Mouse (Mus musculus): Measurements from ENCODE around the gene Ldlrad2.

Ldlrad2 gene

DNA sequence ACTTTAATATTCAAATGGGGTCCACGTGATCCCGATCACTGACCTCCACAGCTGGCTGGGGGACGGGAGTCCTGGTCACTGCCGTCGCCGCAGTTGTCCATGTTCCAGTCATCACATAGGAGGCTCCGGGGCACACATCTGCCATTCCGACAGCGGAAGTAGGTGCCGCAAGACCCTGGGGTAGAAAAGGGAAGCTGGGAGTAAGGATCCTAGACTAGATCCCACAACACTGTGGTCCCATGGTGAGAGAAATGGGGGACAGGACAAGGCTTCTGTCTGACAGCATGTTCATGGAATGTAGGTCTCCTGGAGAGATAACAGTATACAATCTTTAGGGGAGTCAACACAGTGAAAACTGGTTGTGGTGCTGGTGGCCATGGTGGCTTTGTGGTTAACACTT is at the start of gene Ldlrad2:
Ldlrad2 (minus strand) TSS at position 101 of the 400 bp plus-strand sequence.
- in situ Hi-C loops (cut with MboI, MseI): no loop called here

DNA sequence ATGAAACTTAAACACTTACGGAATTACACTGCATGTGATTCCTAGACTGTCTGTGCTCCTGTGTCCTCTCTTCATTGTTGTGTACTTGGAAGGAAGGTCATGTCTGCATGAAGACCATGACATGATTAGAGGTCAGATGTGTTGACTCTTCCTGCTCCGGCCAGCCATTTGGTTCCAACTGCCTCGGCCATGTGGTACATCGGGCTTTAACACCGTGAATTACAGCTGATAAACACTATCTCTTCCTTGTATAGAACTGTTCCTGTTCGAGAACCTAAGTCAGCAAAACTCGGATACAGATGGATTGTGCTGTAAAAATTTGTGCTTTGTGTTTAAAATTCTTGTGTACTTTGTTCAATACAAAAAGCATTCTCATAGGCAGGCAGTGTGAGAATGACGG is 48.5 kb upstream of the Ldlrad2 start:
- in situ Hi-C loops (cut with MboI, MseI): no loop called here

DNA sequence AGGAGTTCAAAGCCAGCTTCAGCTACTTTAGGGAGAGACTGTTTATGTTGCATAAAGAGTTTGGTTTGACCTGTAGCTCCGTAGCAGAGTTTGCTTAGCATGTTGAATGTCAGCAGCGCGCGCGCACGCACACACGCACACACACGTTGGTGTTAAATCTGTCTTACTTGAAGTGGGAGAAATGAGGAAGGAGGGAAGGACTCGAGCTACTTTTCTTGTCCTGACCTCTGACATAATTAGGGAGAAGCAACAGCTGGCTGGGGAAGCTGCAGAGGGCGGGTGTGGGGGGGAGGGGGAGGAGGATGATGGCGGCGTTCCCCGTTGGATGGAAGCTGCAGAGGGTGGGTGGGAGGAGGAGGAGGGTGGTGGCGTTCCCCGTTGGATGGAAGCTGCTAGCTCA is 35.9 kb upstream of the Ldlrad2 start:
- in situ Hi-C loops (cut with MboI, MseI): no loop called here

DNA sequence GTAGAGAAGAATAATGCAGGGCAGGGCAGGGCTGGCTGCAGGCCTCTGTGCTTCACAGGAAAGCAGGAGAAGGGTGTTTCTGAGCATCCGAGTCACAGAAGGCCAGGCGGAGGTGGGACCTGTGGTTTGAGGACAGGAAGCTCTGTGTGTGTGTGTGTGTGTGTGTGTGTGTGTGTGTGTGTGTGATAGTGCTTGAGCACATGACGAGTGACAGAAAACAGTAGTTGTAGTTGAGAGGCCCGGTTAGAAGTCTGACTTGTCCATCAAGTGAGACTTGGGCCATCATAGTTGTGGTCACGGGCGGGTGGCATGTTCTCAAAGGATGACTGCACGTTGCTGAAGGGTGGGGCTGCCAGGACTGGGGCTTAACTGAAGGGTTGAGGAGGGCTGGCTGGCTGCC is 35.3 kb upstream of the Ldlrad2 start:
- in situ Hi-C loops (cut with MboI, MseI): no loop called here

DNA sequence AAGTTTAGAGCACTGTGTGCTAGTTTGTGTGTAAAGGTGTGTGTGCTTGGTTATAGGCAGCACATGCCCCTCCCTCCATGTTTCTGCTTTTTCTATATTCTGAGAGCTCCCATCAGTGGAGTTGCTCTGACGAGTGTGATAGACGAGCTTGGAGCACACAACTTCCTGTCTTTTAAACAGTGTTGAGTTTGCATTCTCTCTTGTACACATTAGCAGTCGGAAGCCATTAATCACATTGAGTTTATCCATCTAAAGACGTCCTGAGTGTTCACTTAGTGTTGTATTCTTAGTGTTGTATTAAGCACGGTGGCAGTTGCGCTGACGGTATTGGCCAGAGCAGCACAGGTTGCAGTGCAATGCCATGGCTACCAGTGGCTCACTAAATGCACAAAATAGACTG is 34.9 kb upstream of the Ldlrad2 start:
- in situ Hi-C loops (cut with MboI, MseI): no loop called here

DNA sequence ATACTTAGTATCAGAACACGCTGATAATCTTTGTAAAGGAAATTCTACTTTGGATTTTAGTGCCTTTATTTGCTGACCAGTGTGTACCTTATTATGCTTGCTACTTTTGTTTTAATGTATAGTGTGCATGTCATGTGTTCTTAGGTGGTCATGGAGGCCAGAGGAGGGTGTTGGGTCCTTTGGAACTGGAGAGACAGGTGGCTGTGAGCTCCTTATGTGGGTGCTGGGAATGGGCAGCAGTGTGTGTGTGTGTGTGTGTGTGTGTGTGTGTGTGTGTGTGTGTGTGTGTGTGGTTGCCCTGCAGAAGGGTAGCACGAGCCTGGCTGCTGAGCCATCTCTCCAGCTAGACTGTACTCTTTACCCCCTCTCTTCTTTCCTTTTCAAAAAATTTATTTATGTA is 32.7 kb upstream of the Ldlrad2 start:
- in situ Hi-C loops (cut with MboI, MseI): no loop called here

DNA sequence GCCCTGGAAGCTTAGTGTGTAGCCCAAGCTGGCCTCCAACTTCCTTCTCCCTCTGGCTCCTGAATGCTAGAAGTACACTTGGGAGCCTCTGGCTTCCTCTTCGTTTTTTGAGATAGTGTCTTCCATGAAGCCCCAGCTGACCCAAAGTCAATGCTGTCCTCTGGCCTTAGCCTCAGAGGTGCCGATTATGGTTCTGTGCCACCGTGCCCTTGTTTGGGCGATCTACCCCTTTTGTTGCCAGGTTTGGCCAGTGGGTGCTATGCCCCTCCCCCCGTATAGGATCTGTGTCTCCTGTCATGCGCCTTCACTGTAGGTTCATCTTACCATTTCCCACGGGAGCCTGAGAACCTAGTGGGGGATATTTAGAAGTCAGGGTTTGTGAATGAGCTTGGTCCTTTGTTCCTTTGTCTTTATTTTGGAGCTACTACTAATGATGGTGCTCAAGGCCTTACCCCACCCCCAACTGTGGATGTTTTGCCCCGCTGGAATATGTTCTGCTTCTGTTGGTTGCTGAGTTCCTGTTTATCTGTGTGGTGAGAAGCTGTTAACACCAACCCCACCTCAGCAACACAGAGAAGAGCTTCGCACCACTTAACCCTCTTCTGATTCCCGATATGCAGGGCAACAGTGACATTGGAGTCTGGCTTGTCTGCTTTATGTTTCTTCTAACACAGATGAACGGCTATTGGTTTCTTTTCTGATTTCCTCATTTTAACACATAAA is 29.2 kb upstream of the Ldlrad2 start:
- in situ Hi-C loops (cut with MboI, MseI): no loop called here

DNA sequence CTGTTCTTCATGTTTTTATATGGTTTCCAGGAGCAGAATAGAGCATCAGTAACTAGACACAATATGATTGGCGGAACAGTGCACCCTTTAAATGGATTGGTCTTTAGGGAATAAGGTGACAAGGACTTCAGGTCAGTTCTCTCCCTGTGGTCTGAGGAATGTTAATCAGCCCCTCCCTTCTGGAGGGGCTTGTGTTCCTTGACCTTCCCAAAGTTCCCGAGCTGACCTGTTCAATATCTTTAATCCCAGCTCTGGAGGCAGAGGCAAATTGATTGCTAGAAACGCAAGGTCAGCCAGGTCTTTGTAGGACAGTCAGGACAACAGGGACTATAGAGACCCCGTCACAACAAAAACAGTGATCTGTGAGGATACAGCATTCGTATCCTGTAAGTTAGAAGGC is 24.2 kb upstream of the Ldlrad2 start:
- in situ Hi-C loops (cut with MboI, MseI): loop anchor here (10.0 to 25.0 kb wide), 2 partner anchors 1586 to 1596 kb away; partner anchors contain the start of genes Capzb and Eloa

DNA sequence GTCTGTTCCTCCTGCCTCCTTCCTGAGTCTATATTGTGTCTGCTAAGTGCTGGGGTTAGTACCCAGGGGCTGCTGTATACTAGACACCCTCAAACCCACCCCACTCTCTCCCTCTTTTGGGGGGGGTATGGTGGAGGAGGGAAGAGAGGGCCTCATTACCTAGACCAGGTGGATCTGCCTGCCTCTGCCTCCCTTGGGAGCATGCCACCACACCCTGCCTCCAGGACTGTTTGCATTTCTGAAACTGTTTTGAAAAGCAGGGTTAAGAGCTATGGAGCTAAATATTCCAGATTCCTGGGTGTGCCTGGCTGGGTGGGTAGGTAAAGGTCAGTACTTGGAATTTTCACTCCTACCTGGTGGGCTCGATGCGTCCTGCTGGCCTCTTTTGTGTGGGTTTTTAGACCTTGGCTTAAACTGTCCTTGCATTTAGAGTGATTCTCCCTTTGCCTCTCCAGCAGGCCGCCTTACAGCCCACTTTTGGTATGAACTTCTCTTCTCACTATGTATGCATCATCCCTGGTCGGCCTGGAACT is 22.8 kb upstream of the Ldlrad2 start:
- in situ Hi-C loops (cut with MboI, MseI): loop anchor here (10.0 to 25.0 kb wide), 2 partner anchors 1585 to 1598 kb away; partner anchors contain the start of genes Capzb and Eloa

DNA sequence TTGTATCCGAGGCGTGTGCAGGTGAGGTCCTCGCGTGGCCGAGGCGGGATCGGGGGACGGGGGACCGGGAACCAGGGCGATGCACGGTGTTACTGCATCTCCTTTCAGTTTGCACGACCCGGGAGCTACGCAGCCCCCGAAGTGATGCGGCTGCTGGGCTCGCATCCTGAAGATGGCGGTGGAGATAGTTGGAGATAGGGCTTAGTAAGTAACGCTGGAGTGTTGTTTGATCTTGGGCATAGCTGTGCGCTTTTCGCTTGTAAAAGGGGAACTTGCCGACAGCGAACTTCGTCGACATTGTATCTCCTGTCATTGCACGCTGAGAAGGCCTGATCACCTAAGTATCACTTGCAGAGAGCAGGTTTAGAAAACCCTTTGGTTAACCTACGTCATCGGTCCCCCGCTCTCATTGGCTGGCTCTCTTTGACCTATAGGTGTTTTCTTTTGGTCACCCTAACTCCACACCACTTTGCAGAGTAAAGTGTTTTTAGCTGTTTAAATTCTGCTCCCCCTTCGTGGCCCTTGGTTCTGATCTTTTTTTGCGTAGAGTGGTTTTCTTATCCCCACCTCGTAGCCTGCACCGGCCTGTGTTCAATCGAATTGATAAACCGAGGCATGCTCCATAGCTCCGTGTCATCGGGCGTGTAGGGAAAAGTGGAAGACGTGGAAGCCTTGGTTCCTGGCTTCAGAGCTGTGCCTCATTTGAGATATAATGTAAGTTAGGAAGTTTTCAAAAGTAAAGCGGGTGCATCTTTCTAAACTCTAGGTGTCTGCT is 20.3 kb upstream of the Ldlrad2 start:
- in situ Hi-C loops (cut with MboI, MseI): loop anchor here (10.0 to 25.0 kb wide), 2 partner anchors 1582 to 1600 kb away; partner anchors contain the start of genes Capzb and Eloa

DNA sequence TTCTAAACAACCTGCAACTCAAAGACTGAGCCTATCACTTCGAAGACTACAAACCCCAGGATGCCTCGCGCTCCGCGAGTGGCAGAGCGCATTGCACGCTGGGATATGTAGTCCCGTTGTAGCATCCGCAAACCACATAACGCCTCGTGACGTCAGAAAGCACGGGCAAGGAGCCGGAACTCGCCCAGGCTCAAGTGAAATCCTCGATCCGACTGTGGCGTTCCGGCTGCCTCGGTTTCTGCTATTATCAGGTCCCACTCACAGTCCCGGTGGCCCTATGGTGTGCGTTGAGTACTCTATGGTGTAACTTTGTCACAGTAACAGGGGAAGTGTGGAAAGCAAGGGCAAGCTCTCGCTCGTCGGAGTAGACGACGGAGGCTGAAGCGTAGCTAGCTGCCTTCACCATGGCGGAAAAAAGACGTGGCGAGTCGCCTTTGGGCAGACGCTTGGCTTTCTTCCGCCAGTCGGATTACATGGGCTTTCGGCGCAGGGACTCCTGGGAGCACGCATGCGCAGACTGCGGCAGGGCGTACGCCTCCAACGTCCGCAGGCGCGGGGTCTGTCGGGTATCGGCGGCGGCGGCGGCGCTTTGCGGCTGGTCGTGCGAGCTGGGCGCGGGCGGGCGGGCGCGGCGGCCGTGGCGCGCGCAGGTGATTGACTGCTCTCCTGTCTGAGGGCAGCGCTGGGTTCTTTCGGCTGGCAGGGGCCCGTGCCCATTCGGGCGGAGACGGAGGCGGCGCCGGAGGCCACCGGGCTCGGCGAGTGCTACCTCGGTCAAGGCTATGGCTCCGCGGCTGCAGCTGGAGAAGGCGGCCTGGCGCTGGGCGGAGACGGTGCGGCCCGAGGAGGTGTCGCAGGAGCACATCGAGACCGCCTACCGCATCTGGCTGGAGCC is 19.5 kb upstream of the Ldlrad2 start, which contains the start of gene Usp48:
Usp48 (plus strand) TSS at position 155 of the 895 bp plus-strand sequence.
- in situ Hi-C loops (cut with MboI, MseI): loop anchor here (10.0 to 25.0 kb wide), 2 partner anchors 1582 to 1601 kb away; partner anchors contain the start of genes Capzb and Eloa

DNA sequence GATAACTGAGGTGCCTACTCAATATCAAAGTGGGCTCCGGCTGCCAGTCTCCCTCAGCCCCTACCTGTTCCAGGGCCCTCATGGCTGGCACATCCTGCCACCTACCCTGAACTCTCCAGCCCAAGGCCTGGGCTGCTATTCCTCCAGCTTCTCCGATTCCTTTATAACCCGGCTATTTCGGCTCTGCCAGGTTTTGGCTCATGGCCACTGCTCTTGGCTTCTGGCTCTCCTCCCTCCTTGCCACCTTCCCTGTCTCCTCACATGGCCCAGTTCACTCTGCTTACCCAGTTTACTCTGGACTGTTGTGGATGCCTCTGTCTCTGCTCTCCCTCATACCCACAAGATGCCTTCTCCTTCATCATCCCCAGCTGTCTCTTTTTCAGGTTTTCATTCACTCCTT is 16.6 kb upstream of the Ldlrad2 start:
- in situ Hi-C loops (cut with MboI, MseI): loop anchor here (10.0 to 25.0 kb wide), 2 partner anchors 1579 to 1604 kb away; partner anchors contain the start of genes Capzb and Eloa

DNA sequence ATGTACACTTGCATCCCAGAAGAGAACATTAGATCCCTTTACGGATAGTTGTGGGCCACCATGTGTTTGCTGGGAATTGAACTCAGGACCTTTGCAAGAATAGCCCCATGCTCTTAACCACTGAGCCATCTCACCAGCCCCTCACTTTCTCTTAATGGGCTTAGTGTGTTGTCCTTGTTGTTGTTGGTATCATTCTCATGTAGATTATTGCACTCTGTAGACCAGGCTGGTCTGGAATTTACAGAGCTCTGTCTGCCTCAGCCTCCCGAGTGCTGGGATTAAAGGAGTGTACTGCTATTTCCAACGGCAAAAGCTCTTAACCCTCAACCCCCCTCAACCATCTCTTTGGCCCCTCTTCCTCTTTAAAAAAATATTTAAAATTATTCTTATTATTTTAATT is 15.2 kb upstream of the Ldlrad2 start:
- in situ Hi-C loops (cut with MboI, MseI): loop anchor here (25.0 kb wide), 1 partner anchor 1577 kb away; the partner anchor contains the start of gene Eloa

DNA sequence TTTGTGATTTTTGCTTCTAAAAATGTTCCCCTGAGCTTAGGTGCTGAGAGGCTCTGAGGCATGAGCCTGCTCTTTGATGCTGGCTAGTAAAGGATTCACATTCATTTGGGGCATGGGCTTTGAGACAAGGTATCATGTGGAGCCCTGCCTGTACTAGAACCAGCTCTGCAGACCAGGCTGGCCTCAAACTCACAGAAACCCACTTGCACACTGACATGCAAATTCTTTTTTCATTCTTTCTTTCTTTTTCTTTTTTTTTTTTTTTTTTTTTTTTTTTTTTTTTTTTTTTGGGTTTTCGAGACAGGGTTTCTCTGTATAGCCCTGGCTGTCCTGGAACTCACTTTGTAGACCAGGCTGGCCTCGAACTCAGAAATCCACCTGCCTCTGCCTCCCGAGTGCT is 14.7 kb upstream of the Ldlrad2 start:
- in situ Hi-C loops (cut with MboI, MseI): loop anchor here (25.0 kb wide), 1 partner anchor 1577 kb away; the partner anchor contains the start of gene Eloa

DNA sequence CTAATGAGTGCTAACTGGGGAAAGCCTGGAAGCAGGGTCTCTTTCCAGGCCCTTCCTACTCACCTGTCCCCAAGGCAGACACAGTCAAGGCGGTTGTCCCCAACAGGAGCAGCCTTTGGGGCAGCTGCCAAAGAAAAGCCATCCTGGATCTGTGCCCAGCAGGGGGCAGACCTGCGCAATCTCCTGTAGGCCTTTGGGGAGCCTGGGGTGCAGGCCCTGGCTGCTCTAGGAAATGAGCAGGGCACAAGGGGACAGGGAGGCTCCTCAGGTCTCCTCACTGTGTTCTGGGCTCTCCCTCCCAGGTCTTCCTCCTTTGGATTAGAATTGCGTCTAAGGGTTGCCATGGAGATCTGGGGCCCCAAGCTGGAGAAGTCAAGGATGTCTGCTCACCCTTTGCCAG is 7.4 kb upstream of the Ldlrad2 start:
- in situ Hi-C loops (cut with MboI, MseI): loop anchor here (25.0 kb wide), 1 partner anchor 1570 kb away; the partner anchor contains the start of gene Eloa

DNA sequence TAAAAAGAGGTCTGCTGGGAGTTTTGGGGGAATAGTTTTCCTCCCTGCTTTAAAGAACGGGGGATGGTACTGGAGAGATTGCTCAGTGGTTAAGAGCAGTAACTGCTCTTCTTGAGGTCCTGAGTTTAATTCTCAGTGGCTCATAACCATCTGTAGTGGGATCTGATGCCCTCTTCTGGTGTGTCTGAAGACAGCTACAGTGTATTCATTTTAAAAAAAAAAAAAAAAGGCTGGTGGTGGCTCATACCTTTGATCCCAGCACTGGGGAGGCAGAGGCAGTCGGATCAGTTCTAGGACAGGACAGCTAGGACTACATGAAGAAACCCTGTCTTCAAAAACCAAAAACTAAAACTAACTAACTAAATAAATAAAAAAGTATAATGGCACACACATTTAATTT is 5.9 kb upstream of the Ldlrad2 start:
- in situ Hi-C loops (cut with MboI, MseI): loop anchor here (25.0 kb wide), 1 partner anchor 1568 kb away; the partner anchor contains the start of gene Eloa

DNA sequence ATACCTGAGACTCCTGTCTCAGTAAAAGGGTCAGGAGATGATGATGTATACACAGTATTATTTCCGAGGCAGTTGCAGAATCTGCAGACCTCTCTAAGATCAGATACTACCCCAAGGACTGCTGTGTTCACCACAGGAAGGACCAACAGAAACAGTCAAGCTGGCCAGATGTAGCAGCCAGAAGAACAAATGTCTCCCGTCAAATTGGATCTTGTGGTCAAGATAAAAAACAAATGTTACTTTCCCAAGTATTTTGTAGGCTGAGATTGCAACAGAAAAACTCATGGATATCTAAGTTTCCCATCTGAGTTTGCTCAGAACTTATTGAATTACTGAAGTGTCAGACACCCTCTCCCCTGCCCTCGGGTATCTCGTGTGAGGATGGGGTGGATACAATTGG is 5.4 kb upstream of the Ldlrad2 start:
- in situ Hi-C loops (cut with MboI, MseI): loop anchor here (25.0 kb wide), 1 partner anchor 1567 kb away; the partner anchor contains the start of gene Eloa

DNA sequence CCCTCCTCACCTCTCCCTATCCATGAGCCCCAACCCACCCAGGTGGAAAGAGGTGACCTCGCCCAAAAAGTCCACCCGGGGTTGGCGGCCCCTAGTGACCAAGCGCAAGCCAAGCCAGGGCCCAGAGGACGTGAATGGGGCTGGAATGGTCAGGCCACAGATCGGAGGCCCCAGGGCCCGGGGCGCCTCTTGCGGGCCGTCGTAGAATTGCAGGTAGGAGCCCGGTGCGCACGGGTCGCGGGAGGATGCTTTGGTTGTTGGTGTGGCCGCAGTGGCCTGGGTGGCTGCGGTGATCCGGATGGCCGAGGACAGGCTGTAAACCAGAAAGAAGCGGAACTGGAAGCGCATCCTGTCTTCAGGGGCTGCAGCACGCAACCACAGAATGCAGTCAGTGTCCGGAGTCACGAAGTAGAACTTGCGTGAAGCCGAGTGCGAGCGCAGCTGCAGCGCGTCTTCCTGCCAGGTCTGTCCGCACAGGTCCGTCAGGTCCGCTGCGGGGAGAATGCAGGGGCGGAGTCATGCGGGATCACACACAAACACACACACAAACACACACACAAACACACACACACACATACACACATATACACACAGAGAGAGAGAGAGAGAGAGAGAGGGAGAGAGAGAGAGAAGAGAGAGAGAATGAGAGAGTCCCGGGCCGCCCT is 3.9 kb upstream of the Ldlrad2 start:
- in situ Hi-C loops (cut with MboI, MseI): loop anchor here (25.0 kb wide), 1 partner anchor 1566 kb away; the partner anchor contains the start of gene Eloa

DNA sequence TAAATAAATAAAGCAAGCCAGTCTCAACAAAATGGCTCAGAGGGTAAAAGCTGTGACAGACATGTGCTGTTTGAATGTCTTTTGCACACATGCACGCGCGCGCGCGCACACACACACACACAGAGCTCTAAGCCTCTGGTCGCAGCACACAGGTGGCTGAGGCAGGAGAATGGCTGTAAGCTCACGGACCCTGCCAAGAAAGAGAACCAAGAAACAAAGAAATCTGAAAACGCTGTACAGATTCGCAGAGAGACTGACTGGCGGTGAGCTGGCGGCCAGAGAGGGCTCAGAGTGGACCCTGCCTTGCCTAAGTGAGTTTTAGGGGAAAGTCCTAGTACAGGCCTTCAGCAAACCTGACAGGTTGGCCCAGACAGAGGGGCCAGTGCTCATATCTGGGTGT is 3.1 kb upstream of the Ldlrad2 start:
- in situ Hi-C loops (cut with MboI, MseI): loop anchor here (25.0 kb wide), 1 partner anchor 1565 kb away; the partner anchor contains the start of gene Eloa

DNA sequence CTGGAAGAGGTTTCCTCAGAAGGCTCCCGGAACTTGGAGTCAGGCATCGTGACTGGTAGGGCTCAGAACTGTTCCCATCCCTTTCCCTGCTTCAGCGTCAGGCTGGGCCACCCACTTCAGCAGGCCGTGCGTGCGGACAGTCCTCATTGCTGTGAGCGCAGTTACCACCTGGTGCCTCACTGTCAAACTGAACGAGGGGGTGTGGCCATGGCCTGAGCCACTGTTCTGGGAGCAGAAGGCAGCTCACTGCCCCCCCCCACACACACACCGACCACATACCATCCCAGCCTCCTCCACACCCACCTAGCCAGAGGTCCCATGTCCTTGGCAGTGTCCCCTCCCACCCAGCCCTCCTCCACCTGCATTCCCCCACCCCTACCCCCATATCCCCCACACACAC is 4.5 kb downstream of the Ldlrad2 start:
- in situ Hi-C loops (cut with MboI, MseI): no loop called here
